Mouse (Mus musculus) lung, embryonic 16.5 days (tissue): ENCODE data around the gene Ttc28. TPM values are rescaled to one million over a fixed set of nuclear protein-coding genes. Genes with fewer than 3 reads are reported as not detected.

Experiments used
- ATAC-seq: fragments of 200-750 bp; cut with Nextera tagmentation; 2 replicates; pipeline ENCODE4 v1.8.0; 2017; ENCODE audit warnings: low read depth, mild to moderate bottlenecking, moderate library complexity
- H3K27ac ChIP-seq: fragments of 300-500 bp; sonication (generic); 2 replicates; pipeline ENCODE4 v1.5.1; 2014; ENCODE audit warnings: mild to moderate bottlenecking, control low read depth, low read length
- H3K27me3 ChIP-seq: fragments of 300-500 bp; sonication (generic); 2 replicates; pipeline ENCODE4 v1.6.1; 2014; ENCODE audit warnings: low read depth, low read length, mixed read lengths; ENCODE audit not compliant: control insufficient read depth, insufficient read depth
- H3K36me3 ChIP-seq: fragments of 300-500 bp; sonication (generic); 2 replicates; pipeline ENCODE4 v1.6.1; 2014; ENCODE audit warnings: low read length; ENCODE audit not compliant: control insufficient read depth, insufficient read depth
- H3K4me1 ChIP-seq: fragments of 300-500 bp; sonication (generic); replicated peaks from 2 replicates; pipeline ENCODE4 v1.6.1; 2014; ENCODE audit warnings: low read length, mixed read lengths; ENCODE audit not compliant: control insufficient read depth, insufficient read depth
- H3K4me2 ChIP-seq: fragments of 300-500 bp; sonication (generic); 2 replicates; pipeline ENCODE4 v1.6.1; 2014; ENCODE audit warnings: low read depth, low read length, control low read depth
- H3K4me3 ChIP-seq: fragments of 300-500 bp; sonication (generic); 2 replicates; pipeline ENCODE4 v1.5.1; 2014; ENCODE audit warnings: mild to moderate bottlenecking, low read length, control low read depth
- H3K9ac ChIP-seq: fragments of 300-500 bp; sonication (generic); 2 replicates; pipeline ENCODE4 v1.6.1; 2014; ENCODE audit warnings: low read length, control low read depth
- H3K9me3 ChIP-seq: fragments of 300-500 bp; sonication (generic); 2 replicates; pipeline ENCODE4 v1.6.1; 2016; ENCODE audit warnings: low read length; ENCODE audit not compliant: control insufficient read depth
- WGBS: fragments of 180-500 bp; shearing (Covaris S2); extraction: QIAGEN DNeasy Blood & Tissue Kit; methylation state at CpG from one replicate; pipeline ENCODE4 v1.1.7; 2014; 5-methylcytosine and 5-hydroxymethylcytosine counted together
- polyA plus RNA-seq: library from polyadenylated mRNA; unstranded; fragments of >200 nt; fragmentation: Nextera tagmentation; extraction: Ambion mirVana; gene quantifications from 2 replicates; pipeline ENCODE4 v1.2.1, GENCODE M21; 2015

Ttc28 gene
- polyA plus RNA-seq, 1 experiment from 2014 or later = 8.4 TPM

- Histone ChIP-seq H3K27me3 (no peaks in the 10 kb centered on the region), H3K27ac (no peak overlapping the region), H3K4me2 (no peak overlapping the region), H3K36me3 (no peaks in the 10 kb centered on the region), H3K9ac (no peak overlapping the region), H3K9me3 (no peaks in the 10 kb centered on the region), H3K4me3 (no peak overlapping the region), H3K4me1 (peaks cover 20% of the 10 kb centered on the region)
- peak; percentile 26; the same call in 1 of the 2 replicates for ATAC-seq
- 56% methylated on average over 7 of the region's 7 CpGs for WGBS
These were observed 157.6 kb downstream of the Ttc28 start for GRCm38 (mm10) chr5:111037123-111037748.

GRCm38 (mm10) chr5:111039771-111040170 lies 160.2 kb downstream of the Ttc28 start:
- H3K9ac ChIP-seq = no peak overlapping the region
- no peak overlapping the region for H3K4me2 ChIP-seq
- H3K27me3 ChIP-seq = no peaks in the 10 kb centered on the region
- no peaks in the 10 kb centered on the region for H3K36me3 ChIP-seq
- no peaks in the 10 kb centered on the region for H3K9me3 ChIP-seq
- ATAC-seq = no peak
- no peak overlapping the region for H3K4me3 ChIP-seq
- WGBS = 59% methylated on average over 6 of the region's 6 CpGs
- H3K4me1 ChIP-seq = peaks cover 26% of the 10 kb centered on the region
- H3K27ac ChIP-seq = no peak overlapping the region

GRCm38 (mm10) chr5:111041952-111042351 lies 162.3 kb downstream of the Ttc28 start:
- WGBS = 75% methylated on average over 5 of the region's 5 CpGs

GRCm38 (mm10) chr5:111044193-111044592 lies 164.6 kb downstream of the Ttc28 start:
- H3K27me3 ChIP-seq = no peaks in the 10 kb centered on the region
- no peak for ATAC-seq
- no peak overlapping the region for H3K9ac ChIP-seq
- H3K4me2 ChIP-seq = no peak overlapping the region
- 51% methylated on average over 7 of the region's 7 CpGs for WGBS
- H3K27ac ChIP-seq = no peak overlapping the region
- no peaks in the 10 kb centered on the region for H3K9me3 ChIP-seq
- H3K4me1 ChIP-seq = peaks cover 43% of the 10 kb centered on the region
- no peak overlapping the region for H3K4me3 ChIP-seq
- no peaks in the 10 kb centered on the region for H3K36me3 ChIP-seq

More at GRCm38 (mm10) chr5:111041952-111042351, 162.3 kb downstream of the Ttc28 start:
- Histone ChIP-seq H3K4me3 (no peak overlapping the region), H3K9ac (no peak overlapping the region), H3K9me3 (no peaks in the 10 kb centered on the region), H3K27me3 (no peaks in the 10 kb centered on the region), H3K27ac (no peak overlapping the region), H3K4me2 (no peak overlapping the region), H3K36me3 (no peaks in the 10 kb centered on the region), H3K4me1 (peaks cover 35% of the 10 kb centered on the region)
- no peak for ATAC-seq

GRCm38 (mm10) chr5:111046359-111046758 lies 166.8 kb downstream of the Ttc28 start:
- 70% methylated on average over 6 of the region's 6 CpGs for WGBS
- H3K4me3 ChIP-seq = no peak overlapping the region
- no peaks in the 10 kb centered on the region for H3K9me3 ChIP-seq
- 0 out of 2 replicates have a peak overlapping the region, but pooled peaks have one; percentile 23 for H3K4me2 ChIP-seq
- no peaks in the 10 kb centered on the region for H3K36me3 ChIP-seq
- H3K9ac ChIP-seq = no peak overlapping the region
- H3K27ac ChIP-seq = no peak overlapping the region
- no peaks in the 10 kb centered on the region for H3K27me3 ChIP-seq
- ATAC-seq = no peak
- H3K4me1 ChIP-seq = peaks cover 47% of the 10 kb centered on the region

- H3K27ac ChIP-seq = no peak overlapping the region
- 30% methylated on average over 14 of the region's 14 CpGs for WGBS
These were observed 167.4 kb downstream of the Ttc28 start for GRCm38 (mm10) chr5:111046841-111047476.

GRCm38 (mm10) chr5:111048036-111048435 lies 168.4 kb downstream of the Ttc28 start:
- H3K4me1 ChIP-seq = peaks cover 47% of the 10 kb centered on the region
- ATAC-seq = no peak
- H3K9ac ChIP-seq = no peak overlapping the region
- H3K27ac ChIP-seq = no peak overlapping the region
- no peaks in the 10 kb centered on the region for H3K36me3 ChIP-seq
- 69% methylated on average over 5 of the region's 5 CpGs for WGBS
- H3K27me3 ChIP-seq = no peaks in the 10 kb centered on the region
- no peaks in the 10 kb centered on the region for H3K9me3 ChIP-seq
- H3K4me3 ChIP-seq = no peak overlapping the region
- H3K4me2 ChIP-seq = no peak overlapping the region

More at GRCm38 (mm10) chr5:111046841-111047476, 167.4 kb downstream of the Ttc28 start:
- Histone ChIP-seq H3K36me3 (no peaks in the 10 kb centered on the region), H3K9ac (no peak overlapping the region), H3K27me3 (no peaks in the 10 kb centered on the region), H3K9me3 (no peaks in the 10 kb centered on the region), H3K4me3 (no peak overlapping the region), H3K4me2 (peak overlapping the region; percentile 23; the same call in 1 of the 2 replicates), H3K4me1 (peaks cover 47% of the 10 kb centered on the region)
- no peak for ATAC-seq

- Histone ChIP-seq H3K9me3 (no peaks in the 10 kb centered on the region), H3K4me1 (peaks cover 43% of the 10 kb centered on the region), H3K9ac (no peak overlapping the region), H3K4me2 (no peak overlapping the region), H3K27ac (peak overlapping the region; percentile 67), H3K36me3 (no peaks in the 10 kb centered on the region), H3K4me3 (no peak overlapping the region), H3K27me3 (no peaks in the 10 kb centered on the region)
- WGBS = 68% methylated on average over 4 of the region's 4 CpGs
- 0 out of 2 replicates have a peak, but pooled peaks have one; percentile 2 for ATAC-seq
These were observed 170.0 kb downstream of the Ttc28 start for GRCm38 (mm10) chr5:111049584-111049983.

- Histone ChIP-seq H3K4me1 (peaks cover 49% of the 10 kb centered on the region), H3K9ac (no peak overlapping the region), H3K27me3 (no peaks in the 10 kb centered on the region), H3K36me3 (no peaks in the 10 kb centered on the region), H3K27ac (peak overlapping the region; percentile 67), H3K9me3 (no peaks in the 10 kb centered on the region), H3K4me3 (no peak overlapping the region), H3K4me2 (no peak overlapping the region)
- 43% methylated on average over 9 of the region's 9 CpGs for WGBS
- ATAC-seq = peak; percentile 89
These were observed 170.5 kb downstream of the Ttc28 start for GRCm38 (mm10) chr5:111050135-111050534.
